Mouse (Mus musculus) neural tube, embryonic 15.5 days (tissue): ENCODE measurements at regions not wholly inside any gene's neighbourhood (a gene's known extent, or its start where the extent isn't known, plus 50 kb on each side); places are given as distances from the start of the nearest gene placed in this dataset.

Experiments used
- ATAC-seq: fragments of 200-750 bp; cut with Nextera tagmentation; 2 replicates; pipeline ENCODE4 v1.8.0; 2017; ENCODE audit warnings: mild to moderate bottlenecking, moderate TSS enrichment, moderate library complexity; ENCODE audit not compliant: low FRiP score
- H3K27ac ChIP-seq: fragments of 300-500 bp; sonication (generic); replicated peaks from 2 replicates; pipeline ENCODE4 v1.5.1; 2015; ENCODE audit warnings: mild to moderate bottlenecking, inconsistent platforms
- H3K27me3 ChIP-seq: fragments of 300-500 bp; sonication (generic); replicated peaks from 2 replicates; pipeline ENCODE4 v1.6.1; 2015; ENCODE audit warnings: inconsistent platforms
- H3K36me3 ChIP-seq: fragments of 300-500 bp; sonication (generic); 2 replicates; pipeline ENCODE4 v1.6.1; 2015; ENCODE audit warnings: inconsistent platforms
- H3K4me1 ChIP-seq: fragments of 300-500 bp; sonication (generic); 2 replicates; pipeline ENCODE4 v1.6.1; 2015; ENCODE audit warnings: inconsistent platforms
- H3K4me2 ChIP-seq: fragments of 300-500 bp; sonication (generic); 2 replicates; pipeline ENCODE4 v1.6.1; 2015; ENCODE audit warnings: inconsistent platforms, mild to moderate bottlenecking, moderate library complexity
- H3K4me3 ChIP-seq: fragments of 300-500 bp; sonication (generic); replicated peaks from 2 replicates; pipeline ENCODE4 v1.5.1; 2015; ENCODE audit warnings: mild to moderate bottlenecking, inconsistent platforms
- H3K9ac ChIP-seq: fragments of 300-500 bp; sonication (generic); replicated peaks from 2 replicates; pipeline ENCODE4 v1.6.1; 2015; ENCODE audit warnings: mild to moderate bottlenecking, inconsistent platforms
- H3K9me3 ChIP-seq: fragments of 300-500 bp; sonication (generic); replicated peaks from 2 replicates; pipeline ENCODE4 v1.6.1; 2016; ENCODE audit warnings: inconsistent platforms
- WGBS: fragments of 180-500 bp; shearing (Covaris S2); methylation state at CpG from one replicate; pipeline ENCODE4 v1.1.7; 2015; ENCODE audit warnings: mixed read lengths; 5-methylcytosine and 5-hydroxymethylcytosine counted together

- H3K9ac ChIP-seq: no peak overlapping the region
- no peak overlapping the region for H3K4me2 ChIP-seq
- H3K4me1 ChIP-seq: no peaks in the 10 kb centered on the region
- H3K4me3 ChIP-seq: no peak overlapping the region
- 81% methylated on average over 2 of the region's 2 CpGs for WGBS
- ATAC-seq: no peak
- H3K27me3 ChIP-seq: no peaks in the 10 kb centered on the region
- H3K9me3 ChIP-seq: no peaks in the 10 kb centered on the region
- H3K27ac ChIP-seq: no peak overlapping the region
- no peaks in the 10 kb centered on the region for H3K36me3 ChIP-seq
Measured at GRCm38 (mm10) chr1:177533332-177533731, 91.2 kb downstream of the Zbtb18 start.

GRCm38 (mm10) chr1:177545031-177545735 is 103.0 kb downstream of the Zbtb18 start:
- no peak for ATAC-seq
- Histone ChIP-seq H3K4me1 (no peaks in the 10 kb centered on the region), H3K4me2 (no peak overlapping the region), H3K27me3 (no peaks in the 10 kb centered on the region), H3K27ac (no peak overlapping the region), H3K36me3 (no peaks in the 10 kb centered on the region), H3K9ac (no peak overlapping the region), H3K4me3 (no peak overlapping the region), H3K9me3 (no peaks in the 10 kb centered on the region)
- 88% methylated on average over 15 of the region's 15 CpGs for WGBS

DNA sequence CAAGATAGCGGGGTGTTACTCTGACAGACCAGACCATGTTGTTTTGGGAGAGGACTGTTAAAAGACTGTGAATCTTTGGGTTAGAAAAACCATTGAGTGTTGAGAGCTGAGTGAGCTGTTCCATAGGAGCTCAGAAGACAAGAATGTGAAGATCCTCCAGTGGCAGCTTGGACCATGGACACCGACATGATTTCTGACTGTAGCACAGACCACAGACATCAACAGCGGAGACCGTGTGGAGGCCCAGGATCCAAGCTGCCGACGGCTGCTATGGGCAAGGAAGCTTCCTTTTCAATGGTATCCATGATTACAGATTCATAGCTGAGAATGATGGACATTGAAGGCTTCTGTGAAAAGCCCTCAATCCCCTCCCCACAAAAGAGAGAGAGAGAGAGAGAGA is 105.6 kb downstream of the Zbtb18 start:
- 93% methylated on average over 6 of the region's 6 CpGs for WGBS

GRCm38 (mm10) chr1:177555471-177556291 is 113.5 kb downstream of the Zbtb18 start:
- no peak; the same call in 1 of the 2 replicates for ATAC-seq
- H3K4me2 ChIP-seq: peak overlapping the region; percentile 44
- no peaks in the 10 kb centered on the region for H3K9me3 ChIP-seq
- H3K36me3 ChIP-seq: no peaks in the 10 kb centered on the region
- H3K27me3 ChIP-seq: peaks cover 4% of the 10 kb centered on the region; the same call in 1 of the 2 replicates
- peaks cover 17% of the 10 kb centered on the region for H3K4me1 ChIP-seq
- 9% methylated on average over 15 of the region's 15 CpGs for WGBS
- no peak overlapping the region for H3K9ac ChIP-seq
- H3K27ac ChIP-seq: no peak overlapping the region
- H3K4me3 ChIP-seq: 0 out of 2 replicates have a peak overlapping the region, but pooled peaks have one; percentile 2

More for the DNA sequence above, 105.6 kb downstream of the Zbtb18 start:
- H3K4me2 ChIP-seq: no peak overlapping the region
- no peak overlapping the region for H3K9ac ChIP-seq
- no peak for ATAC-seq
- no peaks in the 10 kb centered on the region for H3K36me3 ChIP-seq
- no peak overlapping the region for H3K4me3 ChIP-seq
- H3K4me1 ChIP-seq: no peaks in the 10 kb centered on the region
- H3K9me3 ChIP-seq: no peaks in the 10 kb centered on the region
- no peak overlapping the region for H3K27ac ChIP-seq
- no peaks in the 10 kb centered on the region for H3K27me3 ChIP-seq

- 77% methylated on average over 6 of the region's 6 CpGs for WGBS
Measured at GRCm38 (mm10) chr1:177557432-177557831, 115.3 kb downstream of the Zbtb18 start.

DNA sequence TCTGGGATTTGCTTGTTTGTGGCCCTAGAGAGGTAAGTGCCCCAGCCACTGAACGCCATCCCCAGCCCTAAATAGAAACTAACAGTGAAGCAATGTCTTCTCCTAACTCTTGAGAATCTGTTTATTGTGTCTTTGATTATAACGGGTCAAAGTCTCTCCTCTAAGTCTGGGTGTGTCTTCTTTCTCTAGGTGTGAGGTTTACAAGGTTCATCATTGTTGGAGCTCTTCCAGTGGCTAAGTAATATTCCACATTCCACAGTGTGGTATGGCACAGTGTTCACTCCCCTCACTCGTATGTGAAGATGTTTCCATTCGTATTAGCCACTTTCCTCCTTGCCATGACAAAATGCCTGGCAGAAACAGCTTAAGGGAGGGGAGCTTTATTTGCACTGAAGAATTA is 115.7 kb downstream of the Zbtb18 start:
- H3K4me1 ChIP-seq: peaks cover 27% of the 10 kb centered on the region
- no peak overlapping the region for H3K27ac ChIP-seq
- H3K9ac ChIP-seq: no peak overlapping the region
- 51% methylated on average over 4 of the region's 4 CpGs for WGBS
- peaks cover 4% of the 10 kb centered on the region; the same call in 1 of the 2 replicates for H3K27me3 ChIP-seq
- no peak overlapping the region for H3K4me2 ChIP-seq
- H3K9me3 ChIP-seq: no peaks in the 10 kb centered on the region
- H3K36me3 ChIP-seq: no peaks in the 10 kb centered on the region
- no peak for ATAC-seq
- H3K4me3 ChIP-seq: no peak overlapping the region

More at GRCm38 (mm10) chr1:177557432-177557831, 115.3 kb downstream of the Zbtb18 start:
- no peak overlapping the region for H3K9ac ChIP-seq
- H3K4me2 ChIP-seq: no peak overlapping the region
- H3K27ac ChIP-seq: no peak overlapping the region
- H3K27me3 ChIP-seq: peaks cover 4% of the 10 kb centered on the region; the same call in 1 of the 2 replicates
- H3K4me3 ChIP-seq: no peak overlapping the region
- ATAC-seq: no peak
- H3K4me1 ChIP-seq: peaks cover 25% of the 10 kb centered on the region
- no peaks in the 10 kb centered on the region for H3K9me3 ChIP-seq
- H3K36me3 ChIP-seq: no peaks in the 10 kb centered on the region

DNA sequence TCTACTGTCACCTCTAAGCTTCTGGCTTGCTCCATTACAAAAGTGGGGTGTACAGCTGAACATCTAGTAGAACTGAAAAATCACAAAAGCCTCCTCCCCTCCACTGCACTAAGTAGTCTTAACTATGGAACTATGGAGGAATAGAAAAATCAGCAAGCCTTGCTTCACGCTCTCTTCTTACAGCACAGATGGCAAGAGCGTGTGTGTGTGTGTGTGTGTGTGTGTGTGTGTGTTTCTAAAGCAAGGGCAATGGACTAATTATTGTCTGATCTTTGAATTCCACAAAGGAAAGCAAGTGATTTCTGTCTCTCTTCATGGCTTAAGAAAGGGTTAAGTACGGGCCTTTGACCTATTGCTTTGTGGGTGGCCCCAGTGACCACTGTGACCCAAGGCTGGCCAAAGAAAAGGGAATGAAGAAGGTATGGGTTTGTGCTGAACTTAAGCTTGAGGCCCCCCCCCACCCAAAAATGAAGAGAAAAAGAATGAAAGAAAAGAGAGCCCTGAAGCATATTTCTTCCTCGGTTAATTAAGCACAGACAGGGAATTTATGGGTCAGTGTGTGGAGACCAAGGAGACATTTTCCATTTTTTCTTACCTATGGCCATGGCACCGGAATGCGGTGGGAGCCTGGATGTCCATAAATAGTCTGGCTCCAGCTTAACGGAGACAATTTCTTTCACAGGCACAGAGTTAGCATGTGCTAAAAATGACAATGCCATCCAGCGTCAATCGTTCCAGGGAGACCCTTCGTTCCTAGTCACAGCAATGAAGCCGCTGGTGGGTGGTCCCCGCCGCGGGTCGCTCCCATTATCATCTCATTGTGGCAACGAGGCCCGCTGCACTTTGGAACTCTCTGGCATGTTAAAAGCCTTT is 119.8 kb downstream of the Zbtb18 start:
- Histone ChIP-seq H3K27me3 (peaks cover under 1% of the 10 kb centered on the region; the same call in 1 of the 2 replicates), H3K4me1 (peaks cover 18% of the 10 kb centered on the region), H3K9me3 (no peaks in the 10 kb centered on the region), H3K4me3 (no peak overlapping the region), H3K4me2 (peak overlapping the region; percentile 39), H3K36me3 (no peaks in the 10 kb centered on the region), H3K9ac (no peak overlapping the region), H3K27ac (no peak overlapping the region)
- ATAC-seq: peak; percentile 69; the same call in 1 of the 2 replicates
- 12% methylated on average over 17 of the region's 17 CpGs for WGBS

GRCm38 (mm10) chr1:177562589-177562912 is 120.4 kb downstream of the Zbtb18 start:
- ATAC-seq: no peak
- WGBS: 21% methylated on average over 5 of the region's 5 CpGs
- no peaks in the 10 kb centered on the region for H3K9me3 ChIP-seq
- H3K36me3 ChIP-seq: no peaks in the 10 kb centered on the region
- H3K27ac ChIP-seq: no peak overlapping the region
- no peaks in the 10 kb centered on the region for H3K27me3 ChIP-seq
- H3K4me3 ChIP-seq: no peak overlapping the region
- H3K4me2 ChIP-seq: peak overlapping the region; percentile 39
- H3K9ac ChIP-seq: no peak overlapping the region
- peaks cover 18% of the 10 kb centered on the region for H3K4me1 ChIP-seq

DNA sequence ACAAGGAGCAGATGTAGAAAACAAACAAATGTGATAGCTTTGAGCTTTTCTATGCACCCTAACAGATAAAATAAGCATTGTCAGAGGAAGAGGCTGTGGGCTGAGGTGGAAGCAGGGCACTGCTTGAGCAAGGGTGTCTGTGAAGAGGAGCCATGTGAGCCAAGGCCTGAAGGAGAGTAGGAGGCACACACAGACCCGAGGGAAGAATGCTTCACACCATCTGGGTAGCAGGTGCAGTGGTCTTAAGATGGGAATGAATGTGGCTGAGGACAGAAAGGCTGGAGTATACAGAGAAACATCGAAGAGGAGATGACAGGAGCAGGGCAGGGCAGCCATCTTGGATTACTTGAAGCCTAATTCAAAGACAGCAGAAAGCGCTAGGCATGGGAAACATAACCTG is 123.5 kb downstream of the Zbtb18 start:
- Histone ChIP-seq H3K9me3 (no peaks in the 10 kb centered on the region), H3K4me1 (peaks cover 10% of the 10 kb centered on the region), H3K4me2 (no peak overlapping the region), H3K27me3 (no peaks in the 10 kb centered on the region), H3K27ac (no peak overlapping the region), H3K36me3 (no peaks in the 10 kb centered on the region), H3K4me3 (no peak overlapping the region), H3K9ac (no peak overlapping the region)
- no peak for ATAC-seq
- 88% methylated on average over 3 of the region's 3 CpGs for WGBS

GRCm38 (mm10) chr1:177568056-177568816 is 126.1 kb downstream of the Zbtb18 start:
- WGBS: 91% methylated on average over 9 of the region's 9 CpGs

DNA sequence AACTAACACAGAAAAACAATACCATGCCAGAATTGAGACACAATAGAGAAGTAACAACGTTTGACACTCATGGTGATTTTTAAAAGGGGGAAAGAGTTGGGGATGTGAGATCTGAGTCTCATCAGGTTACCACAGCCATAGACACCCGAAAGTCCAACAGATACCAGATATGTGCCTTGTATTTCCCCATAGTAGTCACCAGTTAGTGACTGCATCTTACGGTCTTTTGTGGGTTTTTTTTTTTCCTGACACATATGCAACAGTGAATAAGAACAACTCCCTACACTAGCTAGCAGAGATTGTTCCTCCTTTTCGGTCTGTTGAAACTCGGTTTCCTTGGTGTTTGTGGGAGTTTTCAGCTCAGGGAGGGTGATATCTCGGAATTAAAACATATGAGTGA is 127.4 kb downstream of the Zbtb18 start:
- Histone ChIP-seq H3K4me2 (no peak overlapping the region), H3K4me1 (no peaks in the 10 kb centered on the region), H3K36me3 (no peaks in the 10 kb centered on the region), H3K27me3 (no peaks in the 10 kb centered on the region), H3K27ac (no peak overlapping the region), H3K4me3 (no peak overlapping the region), H3K9me3 (no peaks in the 10 kb centered on the region), H3K9ac (no peak overlapping the region)
- WGBS: 89% methylated on average over 6 of the region's 6 CpGs
- no peak for ATAC-seq

More at GRCm38 (mm10) chr1:177568056-177568816, 126.1 kb downstream of the Zbtb18 start:
- no peak overlapping the region for H3K4me2 ChIP-seq
- H3K9me3 ChIP-seq: no peaks in the 10 kb centered on the region
- H3K4me3 ChIP-seq: no peak overlapping the region
- H3K27me3 ChIP-seq: no peaks in the 10 kb centered on the region
- no peaks in the 10 kb centered on the region for H3K4me1 ChIP-seq
- no peak overlapping the region for H3K27ac ChIP-seq
- no peaks in the 10 kb centered on the region for H3K36me3 ChIP-seq
- no peak for ATAC-seq
- no peak overlapping the region for H3K9ac ChIP-seq
